In genomic region chr11:87452779-87453178, GRCm38 (mm10) we compare ENCODE assay signal across 7 mouse cellular contexts. TPM values are rescaled to one million over a fixed set of nuclear protein-coding genes. Genes with fewer than 3 reads are reported as not detected.
A peak's percentile ranks its signal among the peaks of the same experiment; 100 is the strongest.
DNase-seq lines count a peak whose midpoint lies in the region; ATAC-seq and TF ChIP-seq lines count a peak whose summit lies in the region.
"Not testable (repeated sequence)": the region's sequence is repeated elsewhere in the genome, so short reads cannot be mapped to it uniquely, and the experiment has no call there.
"Had no signal": no experiment of that assay in that cellular context is flagged by ENCODE, and none has a peak within 500 bp of the region (broad histone marks: within the 10 kb centered on the region; RNA-seq: fewer than 3 reads in every experiment).

No protein-coding gene starts in this region.

- H3K4me2 ChIP-seq in heart, embryonic 15.5 days, result 0 out of 2 replicates have a peak overlapping the region, but pooled peaks have one; percentile 29
- not testable (repeated sequence) for H3K4me2 ChIP-seq in kidney, embryonic 15.5 days; liver, embryonic 13.5 days
- H3K4me2 ChIP-seq in limb, embryonic 12.5 days, result peak overlapping the region; percentile 38

- TF ChIP-seq EP300 in MEL (IDR thresholded peaks at IDR 0.05; ENCODE audit: low read depth in 1 of 2, low read length in 2 of 2), result not testable (repeated sequence)

- TF ChIP-seq POLR2A in MEL (IDR thresholded peaks at IDR 0.05; ENCODE audit: control insufficient read depth in 1 of 2, insufficient read depth in 1 of 2, low read depth in 1 of 2, low read length in 2 of 2, poor library complexity in 1 of 2), result not testable (repeated sequence)

- peak overlapping the region; percentile 33 to 46 for H3K4me3 ChIP-seq in MEL (ENCODE audit: control insufficient read depth in 1 of 2, insufficient read depth in 1 of 2, low read depth in 2 of 2, low read length in 2 of 2)
- H3K4me3 ChIP-seq in forebrain, embryonic 10.5 days; heart, embryonic 15.5 days; kidney, embryonic 15.5 days (replicated peaks); limb, embryonic 12.5 days (replicated peaks); liver, embryonic 13.5 days (replicated peaks): not testable (repeated sequence)

- H3K4me1 ChIP-seq in MEL (ENCODE audit: control insufficient read depth in 1 of 2, insufficient read depth in 2 of 2, low read length in 2 of 2), result peaks cover 7 to 14% of the 10 kb centered on the region in 2 experiments
- H3K4me1 ChIP-seq in forebrain, embryonic 10.5 days, result peaks cover 13% of the 10 kb centered on the region
- peaks cover 16% of the 10 kb centered on the region for H3K4me1 ChIP-seq in heart, embryonic 15.5 days (replicated peaks)
- H3K4me1 ChIP-seq in kidney, embryonic 15.5 days, result peaks cover 15% of the 10 kb centered on the region
- H3K4me1 ChIP-seq in limb, embryonic 12.5 days (replicated peaks), result peaks cover 13% of the 10 kb centered on the region
- peaks cover 25% of the 10 kb centered on the region for H3K4me1 ChIP-seq in liver, embryonic 13.5 days (replicated peaks)

- not testable (repeated sequence) for H3K79me2 ChIP-seq in MEL (ENCODE audit: control insufficient read depth, insufficient read depth, low read length, poor library complexity)

- WGBS in forebrain, embryonic 10.5 days, result 84% methylated on average over 8 of the region's 8 CpGs
- WGBS in heart, embryonic 15.5 days, result 77% methylated on average over 8 of the region's 8 CpGs
- 72% methylated on average over 8 of the region's 8 CpGs for WGBS in kidney, embryonic 15.5 days
- 73% methylated on average over 8 of the region's 8 CpGs for WGBS in limb, embryonic 12.5 days
- WGBS in liver, embryonic 13.5 days (ENCODE audit: insufficient replicate concordance), result 62% methylated on average over 8 of the region's 8 CpGs

- H3K36me3 ChIP-seq in MEL (ENCODE audit: control insufficient read depth in 1 of 2, insufficient read depth in 2 of 2, low read length in 2 of 2), result peaks cover 0 to 15% of the 10 kb centered on the region in 2 experiments; a peak in 2 of 4 replicates
- not testable (repeated sequence) for H3K36me3 ChIP-seq in forebrain, embryonic 10.5 days (replicated peaks); heart, embryonic 15.5 days; kidney, embryonic 15.5 days; limb, embryonic 12.5 days; liver, embryonic 13.5 days

- not testable (repeated sequence) for TF ChIP-seq CTCF in MEL (IDR thresholded peaks at IDR 0.05 in 2 of 3, conservative IDR thresholded peaks at IDR 0.05 in 1 of 3; ENCODE audit: control insufficient read depth in 1 of 3, insufficient read depth in 1 of 3, low read depth in 2 of 3, low read length in 3 of 3, poor library complexity in 1 of 3, severe bottlenecking in 1 of 3)

- peak overlapping the region; percentile 72 for H3K27ac ChIP-seq in MEL (ENCODE audit: control insufficient read depth, low read depth, low read length)
- 0 out of 2 replicates have a peak overlapping the region, but pooled peaks have one; percentile 48 for H3K27ac ChIP-seq in forebrain, embryonic 10.5 days
- H3K27ac ChIP-seq in heart, embryonic 15.5 days; liver, embryonic 13.5 days: not testable (repeated sequence)
- H3K27ac ChIP-seq in kidney, embryonic 15.5 days, result peak overlapping the region; percentile 58
- peak overlapping the region; percentile 54 for H3K27ac ChIP-seq in limb, embryonic 12.5 days

- H3K27me3 ChIP-seq in MEL (ENCODE audit: control insufficient read depth in 1 of 2, insufficient read depth in 2 of 2, low read length in 2 of 2); forebrain, embryonic 10.5 days (ENCODE audit: poor library complexity, severe bottlenecking); heart, embryonic 15.5 days; kidney, embryonic 15.5 days; limb, embryonic 12.5 days; liver, embryonic 13.5 days: not testable (repeated sequence)

- not testable (repeated sequence) for H3K9me3 ChIP-seq in MEL (replicated peaks; ENCODE audit: insufficient read depth, low read length); forebrain, embryonic 10.5 days; heart, embryonic 15.5 days (replicated peaks); kidney, embryonic 15.5 days (replicated peaks); limb, embryonic 12.5 days; liver, embryonic 13.5 days (replicated peaks)

- H3K9ac ChIP-seq in MEL (ENCODE audit: control insufficient read depth, low read depth, low read length, poor library complexity, severe bottlenecking), result peak overlapping the region; percentile 64
- H3K9ac ChIP-seq in heart, embryonic 15.5 days; kidney, embryonic 15.5 days; limb, embryonic 12.5 days (replicated peaks): not testable (repeated sequence)
- H3K9ac ChIP-seq in liver, embryonic 13.5 days, result peak overlapping the region; percentile 51; the same call in 1 of the 2 replicates

- peak; percentile 68 for DNase-seq in MEL (ENCODE audit: low read depth, low spot score)
- DNase-seq in forebrain, embryonic 10.5 days (ENCODE audit: extremely low spot score, low spot score); liver, embryonic 13.5 days: not testable (repeated sequence)

- TF ChIP-seq RAD21 in MEL (IDR thresholded peaks at IDR 0.05; ENCODE audit: low read depth, low read length), result not testable (repeated sequence)

- not testable (repeated sequence) for ATAC-seq in heart, embryonic 15.5 days (replicated peaks; ENCODE audit: insufficient number of reproducible peaks, insufficient read depth, low FRiP score, low read depth); kidney, embryonic 15.5 days (replicated peaks; ENCODE audit: low FRiP score); limb, embryonic 12.5 days (ENCODE audit: insufficient number of reproducible peaks, insufficient read depth, low FRiP score, low TSS enrichment, low read depth); liver, embryonic 13.5 days (ENCODE audit: low read depth)

TF ChIP-seq in MEL, 35 proteins besides CTCF, POLR2A, EP300 and RAD21:
- TF ChIP-seq TBP (IDR thresholded peaks at IDR 0.05; ENCODE audit: low read depth, low read length), result peak; percentile 96

RNA-seq across cellular contexts. Expression of gene Tex14, which starts 47.9 kb away (rescaled TPM):
- 0.23 and 0.42 TPM in 2 replicates for total RNA-seq in MEL (2012; rRNA removed)
- polyA plus RNA-seq in MEL (2012; ENCODE audit: insufficient read depth in 1 of 2, insufficient read length in 2 of 2, low read depth in 1 of 2, low replicate concordance in 2 of 2, missing spikeins in 1 of 2), result under 1 TPM in 1 of 2 experiments, not detected in 1; 0.42 TPM
- polyA plus RNA-seq in forebrain, embryonic 10.5 days (2016; fragmentation: Nextera tagmentation; extraction: Ambion mirVana), result not detected in 2 replicates
- 0.24 and 0.27 TPM in 2 replicates for polyA plus RNA-seq in heart, embryonic 15.5 days (2015; fragmentation: Nextera tagmentation; extraction: Ambion mirVana)
- 0.60 and 0.65 TPM in 2 replicates for polyA plus RNA-seq in kidney, embryonic 15.5 days (2015; fragmentation: Nextera tagmentation; extraction: Ambion mirVana)
- 0.47 and 0.81 TPM in 2 replicates for polyA plus RNA-seq in limb, embryonic 12.5 days (2016; fragmentation: Nextera tagmentation; extraction: Ambion mirVana)
- polyA plus RNA-seq in liver, embryonic 13.5 days (2015; fragmentation: Nextera tagmentation; extraction: Ambion mirVana), result 0.10 and 0.15 TPM in 2 replicates
- total RNA-seq: heart, postnatal 4 days had no signal

RNA-seq across cellular contexts. Expression of gene Rad51c, which starts 48.0 kb away (rescaled TPM):
- total RNA-seq in MEL (2012; rRNA removed), result 1.5 and 2.5 TPM in 2 replicates
- polyA plus RNA-seq in MEL (2012; ENCODE audit: insufficient read depth in 1 of 2, insufficient read length in 2 of 2, low read depth in 1 of 2, low replicate concordance in 2 of 2, missing spikeins in 1 of 2), result 1 to 10 TPM in 1 of 2 experiments, not detected in 1; 1.9 TPM
- 13.3 and 15.1 TPM in 2 replicates for polyA plus RNA-seq in forebrain, embryonic 10.5 days (2016; fragmentation: Nextera tagmentation; extraction: Ambion mirVana)
- 8.5 and 9.5 TPM in 2 replicates for polyA plus RNA-seq in heart, embryonic 15.5 days (2015; fragmentation: Nextera tagmentation; extraction: Ambion mirVana)
- polyA plus RNA-seq in kidney, embryonic 15.5 days (2015; fragmentation: Nextera tagmentation; extraction: Ambion mirVana), result 8.3 and 9.1 TPM in 2 replicates
- polyA plus RNA-seq in limb, embryonic 12.5 days (2016; fragmentation: Nextera tagmentation; extraction: Ambion mirVana), result 11.8 and 12.3 TPM in 2 replicates
- polyA plus RNA-seq in liver, embryonic 13.5 days (2015; fragmentation: Nextera tagmentation; extraction: Ambion mirVana), result 5.0 and 5.6 TPM in 2 replicates
